Mouse (Mus musculus): ENCODE data around the gene Usp8.

- TF ChIP-seq CTCF (IDR thresholded peaks at IDR 0.05; ENCODE audit: control insufficient read depth, insufficient read depth, insufficient replicate concordance, low read depth, low read length) (no peak), POLR2A (IDR thresholded peaks at IDR 0.05; ENCODE audit: control insufficient read depth, low read depth, low read length) (no peak)
Observed at GRCm38 (mm10) chr2:126665984-126666383, 41.1 kb upstream of the Usp8 start.
